Mouse (Mus musculus): ENCODE data around the gene Pawr. TPM values are rescaled to one million over a fixed set of nuclear protein-coding genes. Genes with fewer than 3 reads are reported as not detected.

Gene Pawr
- polyA plus RNA-seq, 1 experiment, result 2.2 TPM

- no peak for TF ChIP-seq FLI1 (IDR thresholded peaks at IDR 0.05; ENCODE audit: low read length)
- TF ChIP-seq GATA1 (IDR thresholded peaks at IDR 0.05; ENCODE audit: borderline replicate concordance, low read length), result no peak
- H3K36me3 ChIP-seq (replicated peaks; ENCODE audit: low read length), result no peaks in the 10 kb centered on the region
- H3K4me3 ChIP-seq (replicated peaks), result peak overlapping the region; percentile 48
- no peaks in the 10 kb centered on the region for H3K27me3 ChIP-seq (replicated peaks)
- H3K9me3 ChIP-seq, result 0 out of 2 replicates have a peak, but pooled peaks cover 3% of the 10 kb centered on the region
- no peaks in the 10 kb centered on the region for H3K4me1 ChIP-seq
Observed at GRCm38 (mm10) chr10:108395647-108396046, 63.7 kb downstream of the Pawr start.

DNA sequence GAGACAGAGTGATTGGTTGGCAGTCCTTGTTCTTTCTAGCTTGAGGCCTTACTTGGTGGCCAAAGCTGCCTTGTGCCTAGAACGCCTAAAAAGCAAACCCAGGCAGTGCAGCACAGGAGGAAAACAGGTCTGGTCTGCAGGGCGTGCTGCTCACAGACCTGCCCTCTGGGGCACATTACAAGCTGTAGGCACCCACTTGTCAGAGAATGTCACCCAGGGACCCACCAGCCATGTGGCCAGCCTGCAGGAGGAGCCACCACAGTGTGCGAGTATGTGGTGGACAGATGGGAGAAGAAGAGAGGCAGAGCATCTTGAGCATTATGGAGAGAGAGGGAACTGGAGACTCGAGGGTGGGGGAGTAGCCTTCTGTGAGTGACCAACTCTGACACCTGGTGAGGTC lies 70.8 kb downstream of the Pawr start:
- H3K27me3 ChIP-seq (replicated peaks), result no peaks in the 10 kb centered on the region
- no peaks in the 10 kb centered on the region for H3K36me3 ChIP-seq (replicated peaks; ENCODE audit: low read length)
- H3K9me3 ChIP-seq, result no peaks in the 10 kb centered on the region
- no peaks in the 10 kb centered on the region for H3K4me1 ChIP-seq
- TF ChIP-seq GATA1 (IDR thresholded peaks at IDR 0.05; ENCODE audit: borderline replicate concordance, low read length) (no peak), FLI1 (IDR thresholded peaks at IDR 0.05; ENCODE audit: low read length) (no peak)
- no peak overlapping the region for H3K4me3 ChIP-seq (replicated peaks)

DNA sequence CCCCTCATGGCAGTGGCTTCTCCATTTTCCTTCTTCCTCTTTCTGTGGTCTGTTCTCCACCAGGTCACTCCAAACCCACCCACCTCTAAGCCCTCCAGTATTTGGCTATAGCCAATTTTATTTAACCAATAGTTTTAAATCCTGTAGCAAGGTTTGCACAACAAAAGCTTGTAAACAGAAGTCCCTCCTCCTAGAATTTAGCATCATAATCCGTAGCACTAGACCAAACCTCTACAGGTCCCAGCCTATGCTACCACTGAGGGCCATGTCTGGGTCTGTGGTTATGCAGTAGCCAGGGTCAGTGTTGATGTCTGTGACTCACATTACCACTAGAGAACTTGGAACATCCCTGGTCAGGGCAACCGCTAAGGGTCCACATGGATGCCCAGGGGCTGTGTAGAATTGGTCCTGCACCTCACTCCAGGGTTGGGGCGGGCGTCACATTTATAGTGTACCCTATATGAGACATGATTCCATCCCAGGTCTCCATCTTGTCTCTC lies 71.5 kb downstream of the Pawr start:
- Histone ChIP-seq H3K27me3 (replicated peaks) (no peaks in the 10 kb centered on the region), H3K4me3 (replicated peaks) (no peak overlapping the region), H3K4me1 (no peaks in the 10 kb centered on the region), H3K36me3 (replicated peaks; ENCODE audit: low read length) (no peaks in the 10 kb centered on the region), H3K9me3 (no peaks in the 10 kb centered on the region)
- no peak for TF ChIP-seq GATA1 (IDR thresholded peaks at IDR 0.05; ENCODE audit: borderline replicate concordance, low read length)
- no peak for TF ChIP-seq FLI1 (IDR thresholded peaks at IDR 0.05; ENCODE audit: low read length)

GRCm38 (mm10) chr10:108404087-108404486 lies 72.2 kb downstream of the Pawr start:
- H3K27me3 ChIP-seq (replicated peaks), result no peaks in the 10 kb centered on the region
- TF ChIP-seq FLI1 (IDR thresholded peaks at IDR 0.05; ENCODE audit: low read length) (no peak), GATA1 (IDR thresholded peaks at IDR 0.05; ENCODE audit: borderline replicate concordance, low read length) (no peak)
- H3K36me3 ChIP-seq (replicated peaks; ENCODE audit: low read length), result no peaks in the 10 kb centered on the region
- no peak overlapping the region for H3K4me3 ChIP-seq (replicated peaks)
- no peaks in the 10 kb centered on the region for H3K9me3 ChIP-seq
- no peaks in the 10 kb centered on the region for H3K4me1 ChIP-seq

DNA sequence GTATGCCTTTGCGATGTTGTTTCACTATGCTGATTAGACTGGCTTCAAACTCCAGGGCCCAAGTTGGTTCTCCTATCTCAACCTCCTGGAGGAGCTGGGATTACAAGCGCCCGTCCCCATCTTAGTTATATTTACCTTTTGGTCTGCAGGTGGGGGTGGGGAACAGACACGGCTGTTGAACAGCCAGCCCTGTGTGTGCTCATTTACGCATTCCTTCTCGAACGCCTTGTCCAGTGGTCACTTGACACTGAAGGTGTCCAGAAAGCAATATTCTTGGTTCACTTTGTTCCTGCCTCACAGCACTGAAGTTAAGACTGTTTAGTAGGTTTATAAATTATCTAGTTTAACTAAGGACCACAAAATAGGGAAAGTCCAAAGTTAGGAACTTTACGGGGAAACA lies 73.2 kb downstream of the Pawr start:
- Histone ChIP-seq H3K36me3 (replicated peaks; ENCODE audit: low read length) (no peaks in the 10 kb centered on the region), H3K4me3 (replicated peaks) (no peak overlapping the region), H3K4me1 (no peaks in the 10 kb centered on the region), H3K27me3 (replicated peaks) (no peaks in the 10 kb centered on the region), H3K9me3 (no peaks in the 10 kb centered on the region)
- TF ChIP-seq FLI1 (IDR thresholded peaks at IDR 0.05; ENCODE audit: low read length), result no peak
- TF ChIP-seq GATA1 (IDR thresholded peaks at IDR 0.05; ENCODE audit: borderline replicate concordance, low read length), result no peak

DNA sequence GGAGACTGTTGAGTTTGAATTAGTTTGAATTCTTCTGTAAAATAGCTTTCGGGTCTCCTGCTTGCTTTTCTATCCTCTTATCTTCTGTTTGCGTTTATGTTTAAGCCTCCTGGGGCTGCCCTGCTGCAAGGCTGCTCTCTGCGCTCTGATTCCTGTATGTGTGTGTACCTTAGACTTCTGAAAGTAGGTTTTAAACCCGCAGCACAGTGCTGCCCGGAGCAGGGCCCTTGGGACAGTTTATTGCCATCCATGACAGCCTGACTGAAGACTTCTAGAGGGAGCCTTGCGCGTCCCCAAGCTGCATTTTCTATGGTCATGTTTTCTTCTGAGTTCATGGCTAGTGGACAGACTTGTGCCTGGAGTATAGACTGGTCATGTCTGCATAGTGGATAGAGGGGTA lies 74.0 kb downstream of the Pawr start:
- H3K4me3 ChIP-seq (replicated peaks), result no peak overlapping the region
- H3K36me3 ChIP-seq (replicated peaks; ENCODE audit: low read length), result no peaks in the 10 kb centered on the region
- no peaks in the 10 kb centered on the region for H3K4me1 ChIP-seq
- TF ChIP-seq GATA1 (IDR thresholded peaks at IDR 0.05; ENCODE audit: borderline replicate concordance, low read length), result no peak
- no peak for TF ChIP-seq FLI1 (IDR thresholded peaks at IDR 0.05; ENCODE audit: low read length)
- no peaks in the 10 kb centered on the region for H3K9me3 ChIP-seq
- H3K27me3 ChIP-seq (replicated peaks), result no peaks in the 10 kb centered on the region

GRCm38 (mm10) chr10:108406798-108407754 lies 75.2 kb downstream of the Pawr start:
- TF ChIP-seq FLI1 (IDR thresholded peaks at IDR 0.05; ENCODE audit: low read length), result no peak
- TF ChIP-seq GATA1 (IDR thresholded peaks at IDR 0.05; ENCODE audit: borderline replicate concordance, low read length), result no peak
- no peaks in the 10 kb centered on the region for H3K36me3 ChIP-seq (replicated peaks; ENCODE audit: low read length)
- no peaks in the 10 kb centered on the region for H3K4me1 ChIP-seq
- no peak overlapping the region for H3K4me3 ChIP-seq (replicated peaks)
- no peaks in the 10 kb centered on the region for H3K27me3 ChIP-seq (replicated peaks)
- H3K9me3 ChIP-seq, result no peaks in the 10 kb centered on the region

DNA sequence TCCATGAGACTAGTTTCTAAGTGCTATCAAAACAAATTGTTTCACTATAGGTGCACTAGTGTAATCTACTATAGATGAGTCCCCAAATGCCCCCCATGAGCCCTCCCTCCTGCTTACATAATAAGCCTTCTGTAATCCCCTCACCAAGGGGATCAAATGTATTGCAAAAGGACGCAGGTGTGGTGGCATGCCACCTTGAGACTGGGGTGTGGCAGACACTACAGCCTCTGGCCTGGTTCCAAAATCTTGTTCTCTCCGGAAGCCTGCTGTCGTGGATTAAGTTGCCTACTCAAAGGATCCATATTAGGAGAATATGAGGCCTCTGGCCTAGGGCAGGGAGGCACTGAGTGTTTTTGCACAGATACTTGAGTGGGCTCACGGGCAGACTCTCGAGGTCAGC lies 76.1 kb downstream of the Pawr start:
- Histone ChIP-seq H3K27me3 (replicated peaks) (no peaks in the 10 kb centered on the region), H3K4me1 (no peaks in the 10 kb centered on the region), H3K9me3 (no peaks in the 10 kb centered on the region), H3K36me3 (replicated peaks; ENCODE audit: low read length) (no peaks in the 10 kb centered on the region), H3K4me3 (replicated peaks) (no peak overlapping the region)
- TF ChIP-seq GATA1 (IDR thresholded peaks at IDR 0.05; ENCODE audit: borderline replicate concordance, low read length), result no peak
- TF ChIP-seq FLI1 (IDR thresholded peaks at IDR 0.05; ENCODE audit: low read length), result no peak

GRCm38 (mm10) chr10:108408437-108408836 lies 76.5 kb downstream of the Pawr start:
- no peak for TF ChIP-seq GATA1 (IDR thresholded peaks at IDR 0.05; ENCODE audit: borderline replicate concordance, low read length)
- no peak for TF ChIP-seq FLI1 (IDR thresholded peaks at IDR 0.05; ENCODE audit: low read length)
- no peaks in the 10 kb centered on the region for H3K9me3 ChIP-seq
- H3K4me1 ChIP-seq, result no peaks in the 10 kb centered on the region
- H3K36me3 ChIP-seq (replicated peaks; ENCODE audit: low read length), result no peaks in the 10 kb centered on the region
- H3K4me3 ChIP-seq (replicated peaks), result no peak overlapping the region
- no peaks in the 10 kb centered on the region for H3K27me3 ChIP-seq (replicated peaks)

DNA sequence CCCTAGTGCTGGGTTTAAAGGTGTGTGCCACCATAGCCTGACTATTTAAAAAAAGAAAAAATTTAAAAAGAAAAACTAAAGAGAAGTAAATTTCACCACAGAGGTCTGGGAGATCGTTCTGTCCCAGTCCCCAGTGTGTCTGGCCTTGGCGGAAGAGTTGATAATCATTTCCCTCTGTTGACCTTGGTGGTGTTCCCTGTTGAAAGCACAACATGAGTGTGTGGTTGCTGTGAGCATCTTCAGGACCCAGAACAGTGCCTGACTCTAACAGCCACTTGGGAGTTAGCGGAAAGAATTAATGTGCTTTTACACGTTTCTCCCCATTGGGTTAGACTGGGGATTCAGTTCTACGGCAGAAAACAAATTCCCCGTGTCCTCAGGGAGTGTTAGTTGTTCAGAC lies 77.1 kb downstream of the Pawr start:
- Histone ChIP-seq H3K4me1 (no peaks in the 10 kb centered on the region), H3K27me3 (replicated peaks) (no peaks in the 10 kb centered on the region), H3K4me3 (replicated peaks) (no peak overlapping the region), H3K36me3 (replicated peaks; ENCODE audit: low read length) (no peaks in the 10 kb centered on the region), H3K9me3 (no peaks in the 10 kb centered on the region)
- TF ChIP-seq FLI1 (IDR thresholded peaks at IDR 0.05; ENCODE audit: low read length) (no peak), GATA1 (IDR thresholded peaks at IDR 0.05; ENCODE audit: borderline replicate concordance, low read length) (no peak)

Data from megakaryocyte, embryonic 14.5 days (primary cell).